Mouse (Mus musculus) hindbrain, embryonic 13.5 days (tissue): ENCODE results near the gene Syngr4. TPM values are rescaled to one million over a fixed set of nuclear protein-coding genes. Genes with fewer than 3 reads are reported as not detected.
"Not testable (repeated sequence)": the region's sequence is repeated elsewhere in the genome, so short reads cannot be mapped to it uniquely, and the experiment has no call there.

ENCODE experiments used
- ATAC-seq: fragments of 200-750 bp; cut with Nextera tagmentation; 2 replicates; pipeline ENCODE4 v1.8.0; 2017; ENCODE audit warnings: moderate TSS enrichment; ENCODE audit not compliant: low FRiP score
- H3K27ac ChIP-seq: fragments of 300-500 bp; sonication (generic); 2 replicates; pipeline ENCODE4 v1.5.1; 2015; ENCODE audit warnings: inconsistent platforms, mild to moderate bottlenecking, moderate library complexity
- H3K27me3 ChIP-seq: fragments of 300-500 bp; sonication (generic); 2 replicates; pipeline ENCODE4 v1.6.1; 2015; ENCODE audit warnings: mild to moderate bottlenecking, inconsistent platforms
- H3K36me3 ChIP-seq: fragments of 300-500 bp; sonication (generic); 2 replicates; pipeline ENCODE4 v1.6.1; 2015; ENCODE audit warnings: mild to moderate bottlenecking, inconsistent platforms
- H3K4me1 ChIP-seq: fragments of 300-500 bp; sonication (generic); replicated peaks from 2 replicates; pipeline ENCODE4 v1.6.1; 2015; ENCODE audit warnings: inconsistent platforms
- H3K4me2 ChIP-seq: fragments of 300-500 bp; sonication (generic); 2 replicates; pipeline ENCODE4 v1.6.1; 2015; ENCODE audit warnings: inconsistent platforms, mild to moderate bottlenecking, moderate library complexity
- H3K4me3 ChIP-seq: fragments of 300-500 bp; sonication (generic); 2 replicates; pipeline ENCODE4 v1.5.1; 2015; ENCODE audit warnings: mild to moderate bottlenecking, inconsistent platforms
- H3K9ac ChIP-seq: fragments of 300-500 bp; sonication (generic); 2 replicates; pipeline ENCODE4 v1.6.1; 2015; ENCODE audit warnings: mild to moderate bottlenecking, inconsistent platforms
- H3K9me3 ChIP-seq: fragments of 300-500 bp; sonication (generic); 2 replicates; pipeline ENCODE4 v1.6.1; 2016; ENCODE audit warnings: inconsistent platforms
- WGBS: fragments of 180-500 bp; shearing (Covaris S2); methylation state at CpG from one replicate; pipeline ENCODE4 v1.1.7; 2015; 5-methylcytosine and 5-hydroxymethylcytosine counted together
- polyA plus RNA-seq: library from polyadenylated mRNA; unstranded; fragments of >200 nt; fragmentation: Nextera tagmentation; extraction: Ambion mirVana; gene quantifications from 2 replicates; pipeline ENCODE4 v1.2.1, GENCODE M21; 2015

The Syngr4 gene
- polyA plus RNA-seq, 1 experiment from 2014 or later: 0.17 TPM

GRCm38 (mm10) chr7:45908384-45908783 is 11.9 kb upstream of the Syngr4 start:
- Histone ChIP-seq H3K36me3 (peaks cover 40% of the 10 kb centered on the region), H3K9ac (no peak overlapping the region), H3K27ac (no peak overlapping the region), H3K4me3 (no peak overlapping the region), H3K27me3 (no peaks in the 10 kb centered on the region), H3K4me2 (no peak overlapping the region), H3K4me1 (no peaks in the 10 kb centered on the region), H3K9me3 (no peaks in the 10 kb centered on the region)
- no peak for ATAC-seq

DNA sequence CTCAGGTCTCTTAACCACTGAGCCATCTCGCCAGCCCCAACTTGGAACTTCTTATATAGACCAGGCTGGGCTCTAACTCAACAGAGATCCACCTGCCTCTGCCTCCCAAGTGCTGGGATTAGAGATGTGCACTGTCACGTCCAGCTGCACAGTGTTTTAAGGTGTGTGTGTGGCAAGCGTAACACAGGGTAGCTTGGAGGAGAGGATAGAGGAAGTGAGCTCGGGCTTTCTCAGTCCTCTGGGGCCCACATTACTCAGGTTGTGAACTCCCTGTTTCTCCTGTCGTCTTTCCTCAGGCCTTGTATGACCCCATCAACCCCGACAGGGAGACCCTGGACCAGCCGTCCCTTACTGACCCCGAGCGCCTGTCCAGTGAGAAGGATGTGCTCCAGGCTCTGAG is 10.1 kb upstream of the Syngr4 start:
- peaks cover 33% of the 10 kb centered on the region for H3K36me3 ChIP-seq
- no peak for ATAC-seq
- H3K9me3 ChIP-seq: no peaks in the 10 kb centered on the region
- no peak overlapping the region for H3K27ac ChIP-seq
- H3K4me2 ChIP-seq: no peak overlapping the region
- 91% methylated on average over 9 of the region's 9 CpGs for WGBS
- H3K4me3 ChIP-seq: no peak overlapping the region
- no peaks in the 10 kb centered on the region for H3K27me3 ChIP-seq
- H3K4me1 ChIP-seq: no peaks in the 10 kb centered on the region
- H3K9ac ChIP-seq: no peak overlapping the region

DNA sequence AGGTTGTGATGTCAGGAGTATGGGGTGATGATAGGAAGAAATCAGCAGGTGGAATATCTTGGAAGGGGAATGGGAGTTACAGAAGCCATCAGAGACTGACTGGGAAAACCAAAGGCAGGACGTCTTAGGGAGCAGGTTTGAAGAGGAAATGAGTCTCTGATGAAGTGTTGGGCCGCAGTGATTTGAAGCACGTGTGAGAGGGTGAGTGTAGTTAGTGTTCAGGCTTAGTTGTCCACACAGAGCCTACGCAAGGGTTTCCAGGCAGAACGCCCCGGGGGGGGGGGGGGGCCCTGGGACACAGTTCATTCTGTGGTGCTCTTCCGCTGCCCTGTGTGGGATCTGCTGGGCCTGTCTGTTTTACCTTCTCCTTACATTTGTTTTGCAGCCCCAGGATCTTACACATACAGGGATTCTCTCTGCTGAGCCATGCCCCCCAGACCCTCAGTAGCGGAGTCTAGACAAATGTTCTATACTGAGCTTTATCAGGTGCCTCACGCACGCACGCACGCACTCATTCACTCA is 6.0 kb upstream of the Syngr4 start:
- Histone ChIP-seq H3K9ac (no peak overlapping the region), H3K4me3 (no peak overlapping the region), H3K27ac (no peak overlapping the region), H3K27me3 (no peaks in the 10 kb centered on the region), H3K9me3 (no peaks in the 10 kb centered on the region), H3K4me2 (no peak overlapping the region), H3K4me1 (peaks cover 6% of the 10 kb centered on the region), H3K36me3 (peaks cover under 1% of the 10 kb centered on the region; the same call in 1 of the 2 replicates)
- ATAC-seq: no peak
- 84% methylated on average over 10 of the region's 12 CpGs for WGBS

DNA sequence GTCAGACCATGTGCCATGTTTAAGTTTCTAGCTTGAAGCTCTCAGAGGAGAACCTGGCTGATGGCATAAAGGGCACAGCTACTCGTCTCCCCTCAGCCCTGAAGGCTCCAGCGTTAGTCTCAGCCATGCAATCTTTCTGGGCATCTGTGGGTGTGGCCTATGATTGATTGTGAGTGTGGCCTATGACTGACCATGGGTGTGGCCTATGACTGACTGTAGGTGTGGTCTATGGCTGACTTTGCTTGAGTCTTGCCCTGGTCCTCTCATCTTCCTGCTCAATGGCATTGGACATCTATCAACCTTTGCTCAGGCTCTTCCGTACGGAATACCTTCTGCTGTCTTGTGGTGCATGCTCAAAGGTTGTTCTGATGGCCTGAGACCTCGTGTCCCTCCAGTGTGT is 5.0 kb upstream of the Syngr4 start:
- no peak overlapping the region for H3K27ac ChIP-seq
- H3K4me3 ChIP-seq: no peak overlapping the region
- WGBS: 62% methylated on average over 5 of the region's 5 CpGs
- H3K9me3 ChIP-seq: no peaks in the 10 kb centered on the region
- H3K4me1 ChIP-seq: peaks cover 12% of the 10 kb centered on the region
- no peaks in the 10 kb centered on the region for H3K27me3 ChIP-seq
- no peak overlapping the region for H3K9ac ChIP-seq
- H3K36me3 ChIP-seq: no peaks in the 10 kb centered on the region
- no peak overlapping the region for H3K4me2 ChIP-seq
- no peak for ATAC-seq

DNA sequence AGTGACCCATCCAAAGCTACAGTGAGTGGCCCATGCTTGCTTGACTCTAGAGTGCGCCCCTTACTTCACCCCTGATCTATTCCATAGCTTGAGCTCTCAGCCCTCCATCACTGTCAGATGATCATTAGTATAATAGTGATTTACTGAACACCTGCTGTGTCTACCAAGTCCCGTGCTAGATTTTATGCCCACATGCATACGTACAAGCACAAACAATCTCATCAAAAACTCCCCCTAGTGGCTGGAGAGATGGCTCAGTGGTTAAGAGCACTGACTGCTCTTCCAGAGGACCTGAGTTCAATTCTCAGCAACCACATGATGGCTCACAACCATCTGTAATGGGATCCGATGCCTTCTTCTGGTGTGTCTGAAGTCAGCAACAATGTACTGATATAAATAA is 1.6 kb upstream of the Syngr4 start:
- not testable (repeated sequence) for H3K9ac ChIP-seq, ATAC-seq, H3K9me3 ChIP-seq, H3K27me3 ChIP-seq, H3K36me3 ChIP-seq
- Histone ChIP-seq H3K4me2 (peak overlapping the region; percentile 97), H3K4me3 (peak overlapping the region; percentile 52), H3K4me1 (peaks cover 12% of the 10 kb centered on the region), H3K27ac (peak overlapping the region; percentile 85; the same call in 1 of the 2 replicates)
- WGBS: 47% methylated on average over 4 of the region's 4 CpGs

DNA sequence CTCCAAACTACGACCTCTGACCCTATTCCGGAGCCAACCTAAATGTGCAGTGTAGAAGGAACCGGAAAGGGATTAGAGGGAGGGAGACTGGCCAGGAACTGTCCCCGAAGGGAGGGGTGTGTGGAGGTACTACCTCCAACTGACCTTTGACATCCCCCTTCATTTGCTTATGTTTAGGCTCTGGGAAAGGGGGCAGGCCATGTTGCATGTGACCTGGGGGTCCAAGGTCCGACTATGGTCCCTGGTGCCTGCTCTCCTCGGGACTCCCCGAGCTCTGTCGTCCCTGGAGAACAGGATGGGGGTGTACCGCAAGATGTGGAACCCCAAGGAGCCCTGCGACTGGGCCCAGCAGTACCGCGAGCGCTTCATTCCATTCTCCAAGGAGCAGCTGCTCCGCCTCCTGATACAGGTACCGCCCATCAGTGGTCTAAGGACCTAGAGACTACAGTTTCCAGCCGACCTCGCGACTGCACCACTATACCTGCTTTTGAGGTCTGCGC is 794 bp upstream of the Syngr4 start:
- Histone ChIP-seq H3K36me3 (no peaks in the 10 kb centered on the region), H3K9me3 (no peaks in the 10 kb centered on the region), H3K9ac (peak overlapping the region; percentile 79), H3K27me3 (peaks cover 5% of the 10 kb centered on the region), H3K27ac (peak overlapping the region; percentile 85), H3K4me1 (peaks cover 12% of the 10 kb centered on the region), H3K4me3 (peak overlapping the region; percentile 52), H3K4me2 (peak overlapping the region; percentile 97)
- peak; percentile 71 for ATAC-seq
- WGBS: 2% methylated on average over 19 of the region's 19 CpGs

GRCm38 (mm10) chr7:45895931-45896516 is 490 bp downstream of the Syngr4 start:
- WGBS: 84% methylated on average over 6 of the region's 6 CpGs
- Histone ChIP-seq H3K4me2 (peak overlapping the region; percentile 42), H3K27ac (no peak overlapping the region), H3K9ac (no peak overlapping the region), H3K36me3 (no peaks in the 10 kb centered on the region), H3K4me3 (peak overlapping the region; percentile 52), H3K9me3 (no peaks in the 10 kb centered on the region), H3K4me1 (peaks cover 12% of the 10 kb centered on the region), H3K27me3 (peaks cover 5% of the 10 kb centered on the region)
- ATAC-seq: peak; percentile 40

- Histone ChIP-seq H3K27ac (no peak overlapping the region), H3K9ac (no peak overlapping the region), H3K4me2 (no peak overlapping the region), H3K36me3 (no peaks in the 10 kb centered on the region), H3K9me3 (no peaks in the 10 kb centered on the region), H3K27me3 (peaks cover 5% of the 10 kb centered on the region), H3K4me1 (peaks cover 7% of the 10 kb centered on the region), H3K4me3 (no peak overlapping the region)
- no peak for ATAC-seq
- 72% methylated on average over 2 of the region's 2 CpGs for WGBS
Observed at GRCm38 (mm10) chr7:45892651-45893050, 3.9 kb downstream of the Syngr4 start.

- WGBS: 73% methylated on average over 3 of the region's 3 CpGs
- H3K4me1 ChIP-seq: no peaks in the 10 kb centered on the region
- H3K27me3 ChIP-seq: no peaks in the 10 kb centered on the region
- H3K4me2 ChIP-seq: no peak overlapping the region
- peaks cover 31% of the 10 kb centered on the region for H3K36me3 ChIP-seq
- H3K27ac ChIP-seq: no peak overlapping the region; the same call in 1 of the 2 replicates
- ATAC-seq: no peak
- no peaks in the 10 kb centered on the region for H3K9me3 ChIP-seq
- no peak overlapping the region for H3K4me3 ChIP-seq
- H3K9ac ChIP-seq: 0 out of 2 replicates have a peak overlapping the region, but pooled peaks have one; percentile 13
Observed at GRCm38 (mm10) chr7:45887246-45887645, 9.3 kb downstream of the Syngr4 start.

- no peaks in the 10 kb centered on the region for H3K27me3 ChIP-seq
- no peak overlapping the region for H3K4me3 ChIP-seq
- no peak overlapping the region for H3K9ac ChIP-seq
- H3K4me1 ChIP-seq: no peaks in the 10 kb centered on the region
- no peaks in the 10 kb centered on the region for H3K9me3 ChIP-seq
- no peak overlapping the region for H3K4me2 ChIP-seq
- no peak overlapping the region for H3K27ac ChIP-seq
- no peak for ATAC-seq
- WGBS: 100% methylated on average over 2 of the region's 2 CpGs
- peaks cover 92% of the 10 kb centered on the region for H3K36me3 ChIP-seq
Observed at GRCm38 (mm10) chr7:45881011-45881410, 15.5 kb downstream of the Syngr4 start.

GRCm38 (mm10) chr7:45880531-45880930 is 16.0 kb downstream of the Syngr4 start:
- no peak overlapping the region for H3K4me3 ChIP-seq
- H3K27me3 ChIP-seq: no peaks in the 10 kb centered on the region
- no peak overlapping the region for H3K4me2 ChIP-seq
- no peak for ATAC-seq
- WGBS: 97% methylated on average over 4 of the region's 4 CpGs
- no peak overlapping the region for H3K9ac ChIP-seq
- no peak overlapping the region; the same call in 1 of the 2 replicates for H3K27ac ChIP-seq
- H3K9me3 ChIP-seq: no peaks in the 10 kb centered on the region
- no peaks in the 10 kb centered on the region for H3K4me1 ChIP-seq
- H3K36me3 ChIP-seq: peaks cover 97% of the 10 kb centered on the region

DNA sequence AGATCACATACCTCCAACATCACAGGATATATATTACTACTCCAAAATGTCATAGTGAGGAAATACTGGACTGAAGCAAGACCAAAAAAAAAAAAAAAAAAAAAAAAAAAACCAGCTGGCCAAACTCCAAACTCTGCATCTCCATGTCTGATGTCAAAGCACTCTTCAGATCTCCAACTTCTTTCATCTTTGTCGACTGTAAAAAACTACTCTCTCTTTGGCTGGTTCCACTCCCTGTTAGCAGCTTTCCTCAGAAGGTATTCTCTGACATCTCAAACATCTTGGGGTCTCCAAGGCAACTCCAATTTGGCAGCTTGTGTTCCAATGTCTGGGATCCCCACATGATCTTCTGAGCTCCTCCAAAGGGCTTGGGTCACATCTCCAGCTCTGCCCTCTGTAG is 18.2 kb downstream of the Syngr4 start, which contains the start of gene Grin2d:
Grin2d (minus strand) TSS at position 101 of the 400 bp plus-strand sequence.
- H3K9ac ChIP-seq, H3K27me3 ChIP-seq, H3K9me3 ChIP-seq, H3K27ac ChIP-seq, ATAC-seq, H3K4me2 ChIP-seq, H3K4me3 ChIP-seq: not testable (repeated sequence)
- 100% methylated on average over 1 of the region's 1 CpGs for WGBS
- peaks cover 19% of the 10 kb centered on the region for H3K4me1 ChIP-seq
- peaks cover 89% of the 10 kb centered on the region for H3K36me3 ChIP-seq

DNA sequence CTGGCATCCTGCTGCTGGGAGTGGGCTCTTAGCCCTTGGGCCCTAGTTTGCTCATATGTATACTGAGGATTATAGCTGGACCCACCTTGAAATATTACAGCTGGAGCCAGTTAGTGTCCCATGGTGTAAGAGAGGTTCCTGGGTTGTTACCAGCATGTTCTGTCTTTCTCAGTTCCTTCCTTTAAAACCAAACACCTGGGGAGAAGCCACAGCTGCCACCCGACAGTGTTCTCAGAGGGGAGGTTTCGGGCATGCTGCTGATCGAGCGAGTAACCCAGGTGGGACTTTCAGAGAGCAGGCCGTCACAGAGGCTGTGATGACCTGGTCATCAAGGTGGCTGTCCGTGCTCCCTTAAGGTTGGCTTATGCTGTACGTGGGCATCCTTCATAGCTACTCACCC is 19.6 kb downstream of the Syngr4 start:
- Histone ChIP-seq H3K36me3 (peaks cover 76% of the 10 kb centered on the region), H3K9ac (no peak overlapping the region), H3K27me3 (no peaks in the 10 kb centered on the region), H3K9me3 (no peaks in the 10 kb centered on the region), H3K4me2 (no peak overlapping the region), H3K27ac (no peak overlapping the region), H3K4me1 (peaks cover 20% of the 10 kb centered on the region), H3K4me3 (no peak overlapping the region)
- ATAC-seq: no peak
- WGBS: 96% methylated on average over 7 of the region's 7 CpGs
